Mouse (Mus musculus) CH12.LX (cell line): Measurements from ENCODE around the gene 4930404H24Rik.

Source experiments
- CTCF ChIP-seq, 2 experiments: IDR thresholded peaks in 1 of 2; conservative IDR thresholded peaks in 1 of 2; 2 replicates each; pipeline ENCODE4 v1.5.1; 2011 to 2012; ENCODE audit warnings: low read depth in 2 of 2, low read length in 2 of 2, improper control_type of control experiment in 1 of 2, inconsistent platforms in 1 of 2, mild to moderate bottlenecking in 1 of 2, moderate library complexity in 1 of 2
- ELF1 ChIP-seq: IDR thresholded peaks from 2 replicates; pipeline ENCODE4 v1.6.1; 2014; ENCODE audit warnings: low read depth, mild to moderate bottlenecking, inconsistent platforms, low read length, improper control_type of control experiment
- EP300 ChIP-seq: IDR thresholded peaks from 2 replicates; pipeline ENCODE4 v1.6.1; 2011; ENCODE audit warnings: low read length, improper control_type of control experiment
- HCFC1 ChIP-seq: IDR thresholded peaks from 2 replicates; pipeline ENCODE4 v1.6.1; 2012; ENCODE audit warnings: low read depth, mild to moderate bottlenecking, inconsistent platforms, low read length, improper control_type of control experiment
- MAFK ChIP-seq: IDR thresholded peaks from 2 replicates; pipeline ENCODE4 v1.6.1; 2011; ENCODE audit warnings: low read length, improper control_type of control experiment; ENCODE audit not compliant: insufficient replicate concordance
- MAX ChIP-seq: IDR thresholded peaks from 2 replicates; pipeline ENCODE4 v1.6.1; 2011; ENCODE audit warnings: low read length, improper control_type of control experiment
- MEF2A ChIP-seq: IDR thresholded peaks from 2 replicates; pipeline ENCODE4 v1.6.1; 2014; ENCODE audit warnings: low read depth, mild to moderate bottlenecking, inconsistent platforms, low read length, improper control_type of control experiment, borderline replicate concordance
- POLR2A ChIP-seq: IDR thresholded peaks from 2 replicates; pipeline ENCODE4 v1.6.1; 2011; ENCODE audit warnings: low read depth, mild to moderate bottlenecking, improper control_type of control experiment, low read length
- SIN3A ChIP-seq: IDR thresholded peaks from 2 replicates; pipeline ENCODE4 v1.6.1; 2012; ENCODE audit warnings: low read length, improper control_type of control experiment, inconsistent platforms
- TBP ChIP-seq: conservative IDR thresholded peaks from 2 replicates; pipeline ENCODE4 v1.6.1; 2011; ENCODE audit warnings: low read depth, low read length, improper control_type of control experiment
- USF1 ChIP-seq: IDR thresholded peaks from 2 replicates; pipeline ENCODE4 v1.6.1; 2014; ENCODE audit warnings: low read depth, mild to moderate bottlenecking, inconsistent platforms, low read length, improper control_type of control experiment
- ZC3H11A ChIP-seq: IDR thresholded peaks from 2 replicates; pipeline ENCODE4 v1.6.1; 2012; ENCODE audit warnings: low read depth, mild to moderate bottlenecking, inconsistent platforms, low read length, improper control_type of control experiment
- ZMIZ1 ChIP-seq: IDR thresholded peaks from 2 replicates; pipeline ENCODE4 v1.6.1; 2012; ENCODE audit warnings: low read depth, mild to moderate bottlenecking, inconsistent platforms, low read length, improper control_type of control experiment

GRCm38 (mm10) chr2:153538898-153539297 lies 46.3 kb downstream of the 4930404H24Rik start:
- TF ChIP-seq MAFK (no peak), POLR2A (no peak), MEF2A (no peak), CTCF (conservative IDR thresholded peaks at IDR 0.05 in 1 of 2, IDR thresholded peaks at IDR 0.05 in 1 of 2; ENCODE audit: low read depth in 2 of 2, low read length in 2 of 2) (no peak), USF1 (no peak), TBP (no peak), MAX (no peak), ELF1 (no peak), ZMIZ1 (no peak), EP300 (no peak), ZC3H11A (no peak), HCFC1 (no peak), SIN3A (no peak)
